ENCODE assay signal across 1 mouse cellular context in the genomic region with DNA sequence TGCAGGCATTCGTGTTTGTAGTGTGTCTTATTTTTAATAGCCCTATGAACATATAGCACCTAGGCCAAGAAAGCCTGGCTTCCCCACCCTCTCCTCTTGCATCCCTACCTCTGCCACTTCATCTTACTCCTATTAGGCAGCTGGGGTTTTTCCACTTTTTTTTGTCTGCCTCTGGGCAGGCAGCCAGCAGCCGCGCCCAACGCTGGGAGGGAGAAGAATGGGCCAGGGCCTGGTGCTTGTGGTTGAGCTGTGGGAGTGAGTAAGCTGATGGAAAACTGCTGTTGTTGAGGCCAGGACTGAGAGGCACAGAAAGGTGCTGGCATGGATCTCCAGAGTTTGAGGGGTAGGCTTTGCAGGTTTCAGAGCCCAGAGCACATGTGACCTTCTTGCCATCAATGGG.
TF ChIP-seq lines count a peak whose summit lies in the region.

No protein-coding gene starts in this region.

TF ChIP-seq in MEL, 35 proteins besides CTCF, POLR2A, EP300 and RAD21 (continued from another document):
- TF ChIP-seq ZNF384 (IDR thresholded peaks at IDR 0.05; ENCODE audit: low read depth, low read length) (peak; percentile 94), MAX (IDR thresholded peaks at IDR 0.05; ENCODE audit: low read length) (peak; percentile 41; the same call in 1 of the 2 replicates), SIN3A (IDR thresholded peaks at IDR 0.05; ENCODE audit: low read length) (peak; percentile 42; the same call in 1 of the 2 replicates), MYC (IDR thresholded peaks at IDR 0.05; ENCODE audit: low read depth, low read length) (0 out of 2 replicates have a peak, but pooled peaks have one; percentile 34), TCF12 (IDR thresholded peaks at IDR 0.05; ENCODE audit: low read depth, low read length) (peak; percentile 51; the same call in 1 of the 2 replicates)
